Mouse (Mus musculus) 416B (cell line): ENCODE data around the gene BB287469.
"Not testable (repeated sequence)": the region's sequence is repeated elsewhere in the genome, so short reads cannot be mapped to it uniquely, and the experiment has no call there.

Experiments used
- DNase-seq: peaks from one replicate; pipeline ENCODE4 v3.0.0; 2011; ENCODE audit warnings: low read depth

The BB287469 gene

GRCm38 (mm10) chr12:87816277-87816676 is at the start of gene BB287469:
TSS of gene BB287469 (plus strand) at chr12:87816577.
- DNase-seq = not testable (repeated sequence)

GRCm38 (mm10) chr12:87775655-87776054 is 40.7 kb upstream of the BB287469 start, which contains the start of gene Gm21319:
TSS of gene Gm21319 (minus strand) at chr12:87775755.
- not testable (repeated sequence) for DNase-seq

GRCm38 (mm10) chr12:87795212-87795611 is 21.2 kb upstream of the BB287469 start, which contains the start of gene Gm21936:
TSS of gene Gm21936 (plus strand) at chr12:87795512.
- DNase-seq = not testable (repeated sequence)

- not testable (repeated sequence) for DNase-seq
Observed at GRCm38 (mm10) chr12:87797971-87798370, 18.4 kb upstream of the BB287469 start.

- DNase-seq = not testable (repeated sequence)
Observed at GRCm38 (mm10) chr12:87842239-87842638, 25.9 kb downstream of the BB287469 start, which contains the start of gene Gm2001. TSS of gene Gm2001 (minus strand) at chr12:87842339.

- DNase-seq = not testable (repeated sequence)
Observed at GRCm38 (mm10) chr12:87850657-87851056, 34.3 kb downstream of the BB287469 start.

- DNase-seq = not testable (repeated sequence)
Observed at GRCm38 (mm10) chr12:87856067-87856466, 39.7 kb downstream of the BB287469 start.

- not testable (repeated sequence) for DNase-seq
Observed at GRCm38 (mm10) chr12:87861740-87862692, 45.6 kb downstream of the BB287469 start.

- not testable (repeated sequence) for DNase-seq
Observed at GRCm38 (mm10) chr12:87863638-87864037, 47.3 kb downstream of the BB287469 start.

- DNase-seq = not testable (repeated sequence)
Observed at GRCm38 (mm10) chr12:87864048-87864447, 47.7 kb downstream of the BB287469 start.
